Mouse (Mus musculus) CH12.LX (cell line): ENCODE data around the gene Pgam1. TPM values are rescaled to one million over a fixed set of nuclear protein-coding genes. Genes with fewer than 3 reads are reported as not detected.
A peak's percentile ranks its signal among the peaks of the same experiment; 100 is the strongest.

Experiments used
- DNase-seq: peaks from one replicate; pipeline ENCODE4 v3.0.0-alpha.2; 2013; ENCODE audit errors: extremely low read depth
- H3K27ac ChIP-seq: 2 replicates; pipeline ENCODE4 v1.5.1; 2012; ENCODE audit warnings: low read depth, mild to moderate bottlenecking, control low read depth, moderate library complexity; ENCODE audit not compliant: insufficient read depth
- H3K27me3 ChIP-seq: replicated peaks from 2 replicates; pipeline ENCODE3; 2012; ENCODE audit warnings: inconsistent platforms
- H3K36me3 ChIP-seq, 2 experiments: replicated peaks in 1 of 2; 2 replicates each; pipeline versions ENCODE3 to v1.6.1; 2012; ENCODE audit warnings: inconsistent platforms in 1 of 2, low read length in 1 of 2, mild to moderate bottlenecking in 1 of 2, mixed read lengths in 1 of 2, moderate library complexity in 1 of 2; ENCODE audit not compliant: control insufficient read depth in 1 of 2, insufficient read depth in 1 of 2
- H3K4me1 ChIP-seq, 2 experiments: 2 replicates each; pipeline ENCODE4 v1.6.1; 2012; ENCODE audit warnings: inconsistent platforms in 1 of 2, moderate library complexity in 1 of 2; ENCODE audit not compliant: insufficient read depth in 2 of 2, control insufficient read depth in 1 of 2
- H3K4me2 ChIP-seq: 2 replicates; pipeline ENCODE4 v1.6.1; 2012; ENCODE audit warnings: low read depth, mild to moderate bottlenecking, control low read depth; ENCODE audit not compliant: poor library complexity, insufficient read depth, severe bottlenecking
- H3K4me3 ChIP-seq, 3 experiments: fragments of 150-350 bp in 1 of 3; sonication (generic) in 1 of 3; replicated peaks in 1 of 3; 2 replicates each; pipeline versions ENCODE3 to v1.5.1; 2011 to 2012; ENCODE audit warnings: low read depth in 2 of 3, low read length in 2 of 3, mild to moderate bottlenecking in 2 of 3, moderate library complexity in 2 of 3, control low read depth in 1 of 3, improper control_type of control experiment in 1 of 3, inconsistent platforms in 1 of 3, mixed read lengths in 1 of 3; ENCODE audit not compliant: poor library complexity in 1 of 3
- H3K79me2 ChIP-seq: replicated peaks from 2 replicates; pipeline ENCODE4 v1.6.1; 2012; ENCODE audit warnings: mild to moderate bottlenecking, moderate library complexity; ENCODE audit not compliant: control insufficient read depth, poor library complexity, insufficient read depth, severe bottlenecking; ENCODE audit errors: extremely low read depth
- H3K9ac ChIP-seq: 2 replicates; pipeline ENCODE4 v1.6.1; 2012; ENCODE audit warnings: low read depth, mild to moderate bottlenecking, control low read depth, moderate library complexity; ENCODE audit not compliant: insufficient read depth
- H3K9me3 ChIP-seq: replicated peaks from 2 replicates; pipeline ENCODE3; 2012; ENCODE audit warnings: low read length, inconsistent platforms, mixed read lengths
- BHLHE40 ChIP-seq: IDR thresholded peaks from 2 replicates; pipeline ENCODE4 v1.6.1; 2011; ENCODE audit warnings: mild to moderate bottlenecking, low read depth, low read length, improper control_type of control experiment
- CHD2 ChIP-seq: IDR thresholded peaks from 2 replicates; pipeline ENCODE4 v1.6.1; 2011; ENCODE audit warnings: low read length, improper control_type of control experiment
- CTCF ChIP-seq, 2 experiments: IDR thresholded peaks in 1 of 2; conservative IDR thresholded peaks in 1 of 2; 2 replicates each; pipeline ENCODE4 v1.5.1; 2011 to 2012; ENCODE audit warnings: low read depth in 2 of 2, low read length in 2 of 2, improper control_type of control experiment in 1 of 2, inconsistent platforms in 1 of 2, mild to moderate bottlenecking in 1 of 2, moderate library complexity in 1 of 2
- E2F4 ChIP-seq: IDR thresholded peaks from 2 replicates; pipeline ENCODE4 v1.6.1; 2011; ENCODE audit warnings: low read depth, low read length, improper control_type of control experiment; ENCODE audit not compliant: insufficient replicate concordance
- ELF1 ChIP-seq: IDR thresholded peaks from 2 replicates; pipeline ENCODE4 v1.6.1; 2014; ENCODE audit warnings: low read depth, mild to moderate bottlenecking, inconsistent platforms, low read length, improper control_type of control experiment
- ETS1 ChIP-seq: conservative IDR thresholded peaks from 2 replicates; pipeline ENCODE4 v1.6.1; 2012; ENCODE audit warnings: low read depth, mild to moderate bottlenecking, inconsistent platforms, low read length, improper control_type of control experiment, moderate library complexity
- GABPA ChIP-seq: IDR thresholded peaks from 2 replicates; pipeline ENCODE4 v1.6.1; 2012; ENCODE audit warnings: low read depth, low read length, improper control_type of control experiment, inconsistent platforms; ENCODE audit not compliant: insufficient replicate concordance
- IRF4 ChIP-seq: IDR thresholded peaks from 2 replicates; pipeline ENCODE4 v1.6.1; 2014; ENCODE audit warnings: low read depth, mild to moderate bottlenecking, inconsistent platforms, low read length, improper control_type of control experiment
- JUN ChIP-seq: IDR thresholded peaks from 2 replicates; pipeline ENCODE4 v1.6.1; 2011; ENCODE audit warnings: low read depth, mild to moderate bottlenecking, low read length, improper control_type of control experiment, moderate library complexity; ENCODE audit not compliant: insufficient read depth
- JUND ChIP-seq: conservative IDR thresholded peaks from 2 replicates; pipeline ENCODE4 v1.6.1; 2011; ENCODE audit warnings: low read depth, low read length, improper control_type of control experiment
- MAFK ChIP-seq: IDR thresholded peaks from 2 replicates; pipeline ENCODE4 v1.6.1; 2011; ENCODE audit warnings: low read length, improper control_type of control experiment; ENCODE audit not compliant: insufficient replicate concordance
- MEF2A ChIP-seq: IDR thresholded peaks from 2 replicates; pipeline ENCODE4 v1.6.1; 2014; ENCODE audit warnings: low read depth, mild to moderate bottlenecking, inconsistent platforms, low read length, improper control_type of control experiment, borderline replicate concordance
- MYC ChIP-seq: IDR thresholded peaks from 2 replicates; pipeline ENCODE4 v1.6.1; 2011; ENCODE audit warnings: low read depth, mild to moderate bottlenecking, improper control_type of control experiment, low read length
- NELFE ChIP-seq: IDR thresholded peaks from 2 replicates; pipeline ENCODE4 v1.6.1; 2011; ENCODE audit warnings: low read depth, low read length, improper control_type of control experiment
- NRF1 ChIP-seq: IDR thresholded peaks from 2 replicates; pipeline ENCODE4 v1.6.1; 2014; ENCODE audit warnings: low read depth, mild to moderate bottlenecking, inconsistent platforms, low read length, improper control_type of control experiment, moderate library complexity
- POLR2A ChIP-seq: IDR thresholded peaks from 2 replicates; pipeline ENCODE4 v1.6.1; 2011; ENCODE audit warnings: low read depth, mild to moderate bottlenecking, improper control_type of control experiment, low read length
- POLR2AphosphoS2 ChIP-seq: IDR thresholded peaks from 2 replicates; pipeline ENCODE4 v1.6.1; 2011; ENCODE audit warnings: low read depth, low read length, improper control_type of control experiment
- SIN3A ChIP-seq: IDR thresholded peaks from 2 replicates; pipeline ENCODE4 v1.6.1; 2012; ENCODE audit warnings: low read length, improper control_type of control experiment, inconsistent platforms
- UBTF ChIP-seq: IDR thresholded peaks from 2 replicates; pipeline ENCODE4 v1.6.1; 2012; ENCODE audit warnings: low read depth, mild to moderate bottlenecking, inconsistent platforms, low read length, improper control_type of control experiment, moderate library complexity
- USF2 ChIP-seq: conservative IDR thresholded peaks from 2 replicates; pipeline ENCODE4 v1.6.1; 2011; ENCODE audit warnings: low read depth, low read length, improper control_type of control experiment
- ZC3H11A ChIP-seq: IDR thresholded peaks from 2 replicates; pipeline ENCODE4 v1.6.1; 2012; ENCODE audit warnings: low read depth, mild to moderate bottlenecking, inconsistent platforms, low read length, improper control_type of control experiment
- dilution Hi-C: fragments of 300-500 bp; cut with MboI; formaldehyde crosslinking; loops from 2 replicates; pipeline ENCODE4 v1.14.3; 2020; ENCODE audit warnings: low sequenced_read_pairs; ENCODE audit not compliant: extremely low pct_unique_long_range_greater_than_20kb, extremely low pct_ligation_motif_present
- in situ Hi-C: fragments of 300-500 bp; cut with MboI; formaldehyde crosslinking; loops from 3 replicates; pipeline ENCODE4 v1.14.3; 2019; ENCODE audit warnings: low sequenced_read_pairs, low pct_ligation_motif_present, low pct_unique_long_range_greater_than_20kb, mixed read lengths
- polyA plus RNA-seq: library from polyadenylated mRNA; unstranded; fragments of >175 nt; gene quantifications from 2 replicates; pipeline ENCODE4 v1.2.1, GENCODE M21; 2012; ENCODE audit warnings: low read depth; ENCODE audit not compliant: insufficient read length
- total RNA-seq, 2 experiments: library from RNA; depleted of rRNA; stranded (reverse); fragments of 300-350 nt in 1 of 2; fragments of >200 nt in 1 of 2; gene quantifications; 2 replicates each; pipeline ENCODE4 v1.2.3; 2012 to 2014

The Pgam1 gene
- total and polyA plus RNA-seq, 3 experiments = 870 to 1,507 (median 928) TPM

DNA sequence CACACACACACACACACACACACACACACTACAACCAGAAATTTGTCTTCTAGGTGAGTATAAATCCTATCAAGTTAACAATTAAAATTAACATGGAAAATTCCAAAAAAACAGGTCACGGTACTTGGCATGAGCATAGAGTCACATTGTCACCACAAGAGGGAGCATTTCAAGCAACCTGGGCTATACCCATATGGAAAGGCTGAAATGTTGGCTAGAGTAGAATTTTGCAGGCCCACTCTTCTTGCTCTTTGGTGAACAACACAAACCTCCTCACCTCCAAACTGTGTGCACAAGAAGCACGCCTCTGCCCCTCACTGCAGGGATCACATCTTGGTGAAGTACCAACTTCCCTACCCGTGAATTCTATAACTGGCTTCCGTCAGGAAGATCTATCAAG, 12.9 kb upstream of the Pgam1 start (continued):
- no peak for TF ChIP-seq JUN
- no peak for TF ChIP-seq SIN3A
- no peak for TF ChIP-seq ZC3H11A
- TF ChIP-seq NRF1 = no peak
- no peak for TF ChIP-seq MEF2A
- no peak for TF ChIP-seq JUND
- TF ChIP-seq ETS1 = no peak
- no peak for TF ChIP-seq NELFE
- no peak for TF ChIP-seq MAFK
- TF ChIP-seq ELF1 = no peak
- no peak for TF ChIP-seq E2F4
- no peak for TF ChIP-seq IRF4
- peak; percentile 29 to 76 for TF ChIP-seq CTCF (conservative IDR thresholded peaks at IDR 0.05 in 1 of 2, IDR thresholded peaks at IDR 0.05 in 1 of 2; ENCODE audit: low read depth in 2 of 2, low read length in 2 of 2)
- no peak for TF ChIP-seq POLR2AphosphoS2
- TF ChIP-seq MYC = peak; percentile 53; the same call in 1 of the 2 replicates
- TF ChIP-seq BHLHE40 = peak; percentile 58
- no peak for TF ChIP-seq CHD2
- TF ChIP-seq GABPA = no peak
- no peak for TF ChIP-seq POLR2A

DNA sequence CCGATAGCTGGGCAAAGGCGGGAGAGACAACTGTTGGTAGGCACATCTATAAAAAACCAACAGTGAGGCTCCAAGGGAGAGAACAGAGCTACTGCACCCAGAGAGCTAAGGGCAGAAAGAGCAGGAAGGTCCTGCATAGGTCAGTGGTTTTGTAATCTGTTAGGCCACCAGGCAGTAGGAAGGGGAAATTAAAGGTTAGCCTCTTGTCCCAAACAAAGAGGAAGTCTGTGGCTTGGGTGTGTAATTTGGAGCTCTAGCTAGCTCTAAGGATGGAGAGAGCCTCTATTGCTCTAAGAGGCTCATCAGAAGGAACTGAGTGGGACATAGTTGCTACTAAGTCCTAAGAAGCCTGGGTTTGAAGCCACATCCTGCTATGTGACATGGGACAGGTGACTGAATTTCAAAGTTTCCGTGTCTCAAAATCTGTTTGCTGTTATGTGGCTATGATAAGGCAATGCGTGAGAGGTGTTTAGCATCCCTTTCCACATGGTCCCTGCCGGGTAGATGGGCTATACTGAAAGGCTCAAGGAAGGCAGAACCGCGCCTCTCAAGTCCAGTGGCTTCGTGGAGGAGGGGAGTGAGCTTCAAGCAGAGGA, 11.1 kb upstream of the Pgam1 start:
- H3K4me2 ChIP-seq = 0 out of 2 replicates have a peak overlapping the region, but pooled peaks have one; percentile 5
- no peak for TF ChIP-seq GABPA
- TF ChIP-seq ELF1 = no peak
- TF ChIP-seq USF2 = no peak
- no peak for TF ChIP-seq UBTF
- DNase-seq = no peak
- dilution Hi-C loops (no loop called here), in situ Hi-C loops (no loop called here)
- H3K4me3 ChIP-seq = no peak overlapping the region
- no peak overlapping the region for H3K27ac ChIP-seq
- H3K79me2 ChIP-seq = no peaks in the 10 kb centered on the region
- H3K4me1 ChIP-seq = peaks cover 6 to 22% of the 10 kb centered on the region in 2 experiments
- H3K9ac ChIP-seq = no peak overlapping the region; the same call in 1 of the 2 replicates
- H3K36me3 ChIP-seq = no peaks in the 10 kb centered on the region
- no peaks in the 10 kb centered on the region for H3K27me3 ChIP-seq
- no peaks in the 10 kb centered on the region for H3K9me3 ChIP-seq
